Mouse (Mus musculus) liver, embryonic 13.5 days (tissue): Measurements from ENCODE around the gene Aqp2. TPM values are rescaled to one million over a fixed set of nuclear protein-coding genes. Genes with fewer than 3 reads are reported as not detected.

Experiments
- ATAC-seq: fragments of 200-750 bp; cut with Nextera tagmentation; 2 replicates; pipeline ENCODE4 v1.8.0; 2017; ENCODE audit warnings: low read depth, mild to moderate bottlenecking, moderate number of reproducible peaks, moderate library complexity
- DNase-seq: peaks from one replicate; pipeline ENCODE4 v3.0.0; 2022
- H3K27ac ChIP-seq: fragments of 300-500 bp; sonication (generic); 2 replicates; pipeline ENCODE4 v1.5.1; 2015; ENCODE audit warnings: moderate library complexity, mild to moderate bottlenecking, inconsistent platforms
- H3K27me3 ChIP-seq: fragments of 300-500 bp; sonication (generic); 2 replicates; pipeline ENCODE4 v1.6.1; 2015; ENCODE audit warnings: mild to moderate bottlenecking, inconsistent platforms
- H3K36me3 ChIP-seq: fragments of 300-500 bp; sonication (generic); 2 replicates; pipeline ENCODE4 v1.6.1; 2015; ENCODE audit warnings: mild to moderate bottlenecking, inconsistent platforms
- H3K4me1 ChIP-seq: fragments of 300-500 bp; sonication (generic); replicated peaks from 2 replicates; pipeline ENCODE4 v1.6.1; 2015; ENCODE audit warnings: inconsistent platforms
- H3K4me2 ChIP-seq: fragments of 300-500 bp; sonication (generic); 2 replicates; pipeline ENCODE4 v1.6.1; 2015; ENCODE audit warnings: inconsistent platforms, mild to moderate bottlenecking, moderate library complexity
- H3K4me3 ChIP-seq: fragments of 300-500 bp; sonication (generic); replicated peaks from 2 replicates; pipeline ENCODE4 v1.5.1; 2015; ENCODE audit warnings: mild to moderate bottlenecking, inconsistent platforms
- H3K9ac ChIP-seq: fragments of 300-500 bp; sonication (generic); 2 replicates; pipeline ENCODE4 v1.6.1; 2015; ENCODE audit warnings: mild to moderate bottlenecking, inconsistent platforms
- H3K9me3 ChIP-seq: fragments of 300-500 bp; sonication (generic); replicated peaks from 2 replicates; pipeline ENCODE4 v1.6.1; 2016; ENCODE audit warnings: inconsistent platforms
- polyA plus RNA-seq: library from polyadenylated mRNA; unstranded; fragments of >200 nt; fragmentation: Nextera tagmentation; extraction: Ambion mirVana; gene quantifications from 2 replicates; pipeline ENCODE4 v1.2.1, GENCODE M21; 2015

Aqp2 gene
- polyA plus RNA-seq, 1 experiment from 2014 or later, result not detected

DNA sequence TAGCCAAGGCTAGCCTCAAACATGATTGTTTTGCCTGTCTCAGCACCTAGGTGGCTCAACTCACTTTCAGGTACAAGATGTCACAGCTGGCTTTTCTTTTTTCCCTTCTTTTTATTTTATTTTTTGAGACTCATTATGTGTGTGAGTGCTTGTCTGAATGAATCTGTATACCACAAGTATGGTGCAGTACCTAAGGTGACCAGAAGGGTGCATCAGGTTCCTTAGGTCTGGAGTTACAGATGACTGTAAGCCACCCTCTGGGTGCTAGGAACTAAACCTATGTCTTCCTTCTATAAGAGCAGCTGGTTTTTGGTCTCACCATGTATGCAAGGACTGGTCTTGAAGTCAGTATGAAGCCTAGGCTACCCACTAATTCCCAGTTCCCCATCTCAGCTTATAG, 52.8 kb downstream of the Aqp2 start:
- Histone ChIP-seq H3K4me2 (no peak overlapping the region), H3K27ac (no peak overlapping the region), H3K9me3 (no peaks in the 10 kb centered on the region), H3K4me3 (no peak overlapping the region), H3K4me1 (no peaks in the 10 kb centered on the region), H3K36me3 (peaks cover 99% of the 10 kb centered on the region), H3K27me3 (no peaks in the 10 kb centered on the region), H3K9ac (no peak overlapping the region)
- ATAC-seq, result no peak
- DNase-seq, result no peak

Other genes starting within 250 kb of the Aqp2 start
- gene Fmnl3, start 208.6 kb upstream of the Aqp2 start, polyA plus RNA-seq, result 3.4 and 3.7 TPM in 2 replicates
- 188 and 210 TPM in 2 replicates for gene Tmbim6, start 186.2 kb upstream of the Aqp2 start, polyA plus RNA-seq
- 0.85 and 1.1 TPM in 2 replicates for gene Nckap5l, start 121.3 kb upstream of the Aqp2 start, polyA plus RNA-seq
- 7.3 and 7.4 TPM in 2 replicates for gene Bcdin3d, start 104.3 kb upstream of the Aqp2 start, polyA plus RNA-seq
- 0.06 and 0.16 TPM in 2 replicates for gene Faim2, start 50.9 kb upstream of the Aqp2 start, polyA plus RNA-seq
- gene Aqp5, start 11.7 kb downstream of the Aqp2 start, polyA plus RNA-seq, result 0.08 and 0.24 TPM in 2 replicates
- not detected in 2 replicates for gene Aqp6, start 22.3 kb downstream of the Aqp2 start, polyA plus RNA-seq
- gene Racgap1, start 72.6 kb downstream of the Aqp2 start, polyA plus RNA-seq, result 69.2 and 80.8 TPM in 2 replicates
- 0.53 and 0.57 TPM in 2 replicates for gene Asic1, start 91.3 kb downstream of the Aqp2 start, polyA plus RNA-seq
- gene Smarcd1, start 123.1 kb downstream of the Aqp2 start, polyA plus RNA-seq, result 7.1 TPM in 2 replicates
- not detected in 2 replicates for gene Gm17349, start 126.4 kb downstream of the Aqp2 start, polyA plus RNA-seq
- 11.5 and 13.9 TPM in 2 replicates for gene Gpd1, start 138.5 kb downstream of the Aqp2 start, polyA plus RNA-seq
- 71.6 and 80.5 TPM in 2 replicates for gene Cox14, start 146.6 kb downstream of the Aqp2 start, polyA plus RNA-seq
- 11.2 and 11.7 TPM in 2 replicates for gene Cers5, start 193.8 kb downstream of the Aqp2 start, polyA plus RNA-seq